Mouse (Mus musculus): ENCODE data around the gene Megf11. TPM values are rescaled to one million over a fixed set of nuclear protein-coding genes. Genes with fewer than 3 reads are reported as not detected.

Gene Megf11
- polyA plus RNA-seq, 1 experiment from 2014 or later = 0.97 TPM

DNA sequence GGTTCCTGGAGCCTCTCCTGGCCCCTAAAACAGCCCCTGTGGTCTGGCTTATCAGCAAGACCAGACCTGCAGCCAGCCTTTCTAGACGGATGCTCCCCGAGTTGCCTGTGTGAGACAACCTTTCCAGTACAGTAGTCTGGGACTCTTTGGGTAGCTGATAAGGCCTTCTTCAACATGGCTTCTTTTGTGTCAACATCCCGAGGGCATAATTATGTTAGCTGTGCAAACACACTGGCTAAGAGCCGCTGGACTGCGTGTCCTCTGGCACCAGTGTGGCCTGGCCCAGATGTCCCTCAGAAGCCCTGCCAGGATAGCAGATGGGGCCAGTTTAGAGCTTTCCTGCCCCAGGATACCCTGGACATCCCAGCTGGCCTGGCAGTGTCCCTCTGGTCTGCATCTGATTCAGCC, 205.2 kb downstream of the Megf11 start:
- ATAC-seq (ENCODE audit: insufficient number of reproducible peaks, insufficient read depth, low FRiP score, low TSS enrichment, low read depth) = no peak
- H3K27ac ChIP-seq = no peak overlapping the region
- WGBS = 57% methylated on average over 5 of the region's 5 CpGs

DNA sequence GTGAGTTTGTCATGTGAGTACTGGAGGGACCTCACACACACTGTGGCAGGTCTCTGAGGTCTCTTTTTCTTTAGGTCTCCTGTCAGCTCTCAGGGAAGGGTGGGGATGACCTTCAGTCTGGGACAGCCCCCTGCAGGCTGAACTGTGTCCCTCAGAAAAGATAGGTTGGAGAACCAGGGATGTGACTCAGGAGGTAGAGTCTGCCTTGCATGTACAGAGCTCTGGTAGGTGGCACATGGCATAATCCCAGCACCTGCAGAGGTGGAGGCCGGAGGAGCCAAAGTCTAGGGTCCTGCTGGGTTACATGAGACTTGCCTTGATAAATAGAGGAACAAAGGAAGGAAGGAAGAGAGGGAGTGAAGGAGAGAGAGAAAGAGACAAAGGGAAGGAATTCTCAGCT, 206.0 kb downstream of the Megf11 start:
- ATAC-seq (ENCODE audit: insufficient number of reproducible peaks, insufficient read depth, low FRiP score, low TSS enrichment, low read depth) = no peak
- Histone ChIP-seq H3K27me3 (peaks cover 12% of the 10 kb centered on the region; the same call in 1 of the 2 replicates), H3K9me3 (no peaks in the 10 kb centered on the region), H3K9ac (replicated peaks) (no peak overlapping the region), H3K4me3 (replicated peaks) (no peak overlapping the region), H3K36me3 (no peaks in the 10 kb centered on the region), H3K4me2 (no peak overlapping the region), H3K27ac (no peak overlapping the region), H3K4me1 (replicated peaks) (peaks cover 8% of the 10 kb centered on the region; the same call in 1 of the 2 replicates)
- 76% methylated on average over 1 of the region's 1 CpGs for WGBS

More for the DNA sequence above, 205.2 kb downstream of the Megf11 start:
- Histone ChIP-seq H3K4me3 (replicated peaks) (no peak overlapping the region), H3K4me1 (replicated peaks) (peaks cover 9% of the 10 kb centered on the region; the same call in 1 of the 2 replicates), H3K9me3 (no peaks in the 10 kb centered on the region), H3K36me3 (no peaks in the 10 kb centered on the region), H3K4me2 (no peak overlapping the region), H3K9ac (replicated peaks) (no peak overlapping the region), H3K27me3 (peaks cover 12% of the 10 kb centered on the region; the same call in 1 of the 2 replicates)

DNA sequence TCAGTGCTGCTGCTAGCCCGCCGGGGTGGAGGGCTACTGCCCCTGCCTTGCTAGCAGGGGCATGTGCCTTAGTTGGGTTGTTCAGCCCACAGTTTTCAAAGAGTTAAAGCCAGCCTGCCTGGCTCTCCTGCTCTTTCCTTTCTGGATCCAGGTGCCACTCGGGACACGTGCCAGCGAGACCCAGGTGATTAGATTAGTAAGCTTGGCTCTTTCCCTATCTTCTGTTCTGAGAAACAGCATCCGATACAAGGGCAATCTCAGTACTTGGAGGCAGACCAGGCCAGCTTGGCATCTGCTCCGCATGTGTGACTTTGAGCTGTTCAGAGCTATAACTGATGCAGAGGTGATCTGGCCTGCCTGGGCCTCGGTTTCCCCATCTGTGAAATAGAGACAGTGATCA, 209.0 kb downstream of the Megf11 start:
- Histone ChIP-seq H3K4me1 (replicated peaks) (peaks cover 6% of the 10 kb centered on the region; the same call in 1 of the 2 replicates), H3K27me3 (peaks cover 12% of the 10 kb centered on the region), H3K4me3 (replicated peaks) (no peak overlapping the region), H3K9me3 (no peaks in the 10 kb centered on the region), H3K4me2 (no peak overlapping the region), H3K9ac (replicated peaks) (no peak overlapping the region), H3K27ac (no peak overlapping the region), H3K36me3 (no peaks in the 10 kb centered on the region)
- no peak for ATAC-seq (ENCODE audit: insufficient number of reproducible peaks, insufficient read depth, low FRiP score, low TSS enrichment, low read depth)
- 61% methylated on average over 8 of the region's 8 CpGs for WGBS

DNA sequence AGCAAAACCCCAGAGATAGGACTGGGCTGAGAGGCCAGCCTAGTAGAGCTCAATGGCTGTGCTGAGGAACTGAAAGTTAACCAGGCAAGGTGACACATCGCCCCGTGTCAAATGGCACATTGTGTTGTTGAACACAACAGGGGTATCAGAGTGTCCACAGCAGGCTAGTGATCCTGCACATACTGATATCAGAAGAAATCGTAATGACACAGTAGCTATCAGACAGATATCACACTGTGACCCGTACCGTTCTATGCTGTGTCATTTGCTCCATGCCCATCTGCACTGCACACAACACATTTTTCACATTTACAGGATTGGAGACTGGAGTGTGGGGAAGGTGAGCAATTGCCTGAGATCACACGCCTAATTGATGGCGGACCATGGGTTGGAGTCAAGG, 213.0 kb downstream of the Megf11 start:
- Histone ChIP-seq H3K27me3 (peaks cover 12% of the 10 kb centered on the region), H3K9ac (replicated peaks) (no peak overlapping the region), H3K4me3 (replicated peaks) (no peak overlapping the region), H3K4me2 (no peak overlapping the region), H3K27ac (no peak overlapping the region), H3K36me3 (no peaks in the 10 kb centered on the region), H3K4me1 (replicated peaks) (peaks cover 2% of the 10 kb centered on the region; the same call in 1 of the 2 replicates), H3K9me3 (no peaks in the 10 kb centered on the region)
- 90% methylated on average over 7 of the region's 7 CpGs for WGBS
- ATAC-seq (ENCODE audit: insufficient number of reproducible peaks, insufficient read depth, low FRiP score, low TSS enrichment, low read depth) = no peak

DNA sequence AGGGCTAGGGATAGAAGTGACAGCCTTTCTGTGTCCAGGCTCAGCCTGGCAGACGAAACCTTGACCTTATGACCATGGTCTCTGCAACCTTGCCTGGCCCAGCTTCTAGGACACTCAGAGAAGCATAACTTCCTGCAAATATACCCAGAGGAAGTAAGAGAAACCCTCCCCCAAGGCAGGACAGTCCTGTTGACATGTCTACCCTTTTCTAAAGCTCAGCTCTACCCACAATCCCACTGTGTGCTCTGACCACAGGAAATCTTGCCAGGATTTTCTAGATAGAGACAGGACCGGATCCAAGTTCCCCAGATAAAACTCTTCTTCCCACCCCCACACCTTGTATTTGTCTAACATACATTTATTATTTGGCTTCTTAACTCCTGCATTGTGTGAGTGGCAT, 215.3 kb downstream of the Megf11 start:
- 72% methylated on average over 2 of the region's 2 CpGs for WGBS

DNA sequence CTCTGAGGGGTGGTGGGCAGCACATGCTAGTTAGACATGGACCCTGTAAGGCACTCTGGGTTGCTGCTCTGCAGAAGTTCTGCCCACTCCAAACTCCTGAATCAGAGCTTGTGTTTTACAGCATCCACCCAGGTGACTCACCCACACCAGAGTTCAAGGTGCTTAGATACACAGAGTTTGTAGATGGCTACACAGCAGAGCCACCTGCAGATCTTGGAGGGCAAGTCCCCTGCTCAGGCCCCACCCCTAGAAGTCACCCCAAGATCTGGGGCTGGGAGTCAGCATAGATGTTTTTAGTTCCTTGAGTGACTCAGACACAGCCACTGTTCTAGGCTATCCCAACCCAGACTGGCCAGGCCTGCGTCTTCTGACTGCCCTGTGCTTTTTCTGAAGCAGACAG, 217.5 kb downstream of the Megf11 start:
- no peak for ATAC-seq (ENCODE audit: insufficient number of reproducible peaks, insufficient read depth, low FRiP score, low TSS enrichment, low read depth)
- no peak overlapping the region for H3K9ac ChIP-seq (replicated peaks)
- peaks cover 16% of the 10 kb centered on the region for H3K4me1 ChIP-seq (replicated peaks)
- no peaks in the 10 kb centered on the region for H3K9me3 ChIP-seq
- no peak overlapping the region for H3K27ac ChIP-seq
- no peak overlapping the region for H3K4me2 ChIP-seq
- H3K36me3 ChIP-seq = no peaks in the 10 kb centered on the region
- WGBS = 92% methylated on average over 1 of the region's 1 CpGs
- H3K4me3 ChIP-seq (replicated peaks) = no peak overlapping the region
- no peaks in the 10 kb centered on the region; the same call in 1 of the 2 replicates for H3K27me3 ChIP-seq

More for the DNA sequence above, 215.3 kb downstream of the Megf11 start:
- no peaks in the 10 kb centered on the region for H3K9me3 ChIP-seq
- no peak overlapping the region for H3K4me3 ChIP-seq (replicated peaks)
- ATAC-seq (ENCODE audit: insufficient number of reproducible peaks, insufficient read depth, low FRiP score, low TSS enrichment, low read depth) = no peak
- peaks cover 7% of the 10 kb centered on the region for H3K4me1 ChIP-seq (replicated peaks)
- H3K9ac ChIP-seq (replicated peaks) = no peak overlapping the region
- no peak overlapping the region for H3K27ac ChIP-seq
- H3K36me3 ChIP-seq = no peaks in the 10 kb centered on the region
- no peaks in the 10 kb centered on the region; the same call in 1 of the 2 replicates for H3K27me3 ChIP-seq
- no peak overlapping the region for H3K4me2 ChIP-seq

DNA sequence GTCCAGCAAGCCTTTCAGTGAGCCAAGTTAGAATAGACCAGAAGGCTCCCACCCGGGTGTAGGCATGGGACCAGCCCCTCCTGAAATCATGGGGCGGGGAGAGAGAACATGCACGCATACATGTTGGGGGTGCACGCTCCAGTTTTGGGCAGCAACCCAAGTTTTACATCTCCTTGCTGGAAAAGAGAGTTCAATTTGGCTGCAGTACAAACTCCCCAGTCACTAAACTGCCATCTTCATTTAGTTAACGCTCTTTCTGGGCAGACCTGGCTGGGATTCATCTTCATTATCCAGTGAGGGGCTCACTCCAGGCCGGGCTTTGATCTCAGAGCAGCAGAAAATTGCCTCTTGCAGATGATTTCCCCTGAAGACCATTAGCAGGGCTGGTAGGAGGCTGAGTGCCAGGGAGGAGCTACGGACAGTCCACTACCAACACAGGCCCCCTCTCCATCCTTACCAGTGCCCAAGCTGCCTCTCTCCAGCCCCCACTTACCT, 218.8 kb downstream of the Megf11 start:
- Histone ChIP-seq H3K4me2 (no peak overlapping the region), H3K9ac (replicated peaks) (no peak overlapping the region), H3K9me3 (no peaks in the 10 kb centered on the region), H3K27me3 (no peaks in the 10 kb centered on the region), H3K4me1 (replicated peaks) (peaks cover 16% of the 10 kb centered on the region), H3K27ac (no peak overlapping the region), H3K4me3 (replicated peaks) (no peak overlapping the region), H3K36me3 (no peaks in the 10 kb centered on the region)
- WGBS = 42% methylated on average over 7 of the region's 7 CpGs
- ATAC-seq (ENCODE audit: insufficient number of reproducible peaks, insufficient read depth, low FRiP score, low TSS enrichment, low read depth) = no peak

DNA sequence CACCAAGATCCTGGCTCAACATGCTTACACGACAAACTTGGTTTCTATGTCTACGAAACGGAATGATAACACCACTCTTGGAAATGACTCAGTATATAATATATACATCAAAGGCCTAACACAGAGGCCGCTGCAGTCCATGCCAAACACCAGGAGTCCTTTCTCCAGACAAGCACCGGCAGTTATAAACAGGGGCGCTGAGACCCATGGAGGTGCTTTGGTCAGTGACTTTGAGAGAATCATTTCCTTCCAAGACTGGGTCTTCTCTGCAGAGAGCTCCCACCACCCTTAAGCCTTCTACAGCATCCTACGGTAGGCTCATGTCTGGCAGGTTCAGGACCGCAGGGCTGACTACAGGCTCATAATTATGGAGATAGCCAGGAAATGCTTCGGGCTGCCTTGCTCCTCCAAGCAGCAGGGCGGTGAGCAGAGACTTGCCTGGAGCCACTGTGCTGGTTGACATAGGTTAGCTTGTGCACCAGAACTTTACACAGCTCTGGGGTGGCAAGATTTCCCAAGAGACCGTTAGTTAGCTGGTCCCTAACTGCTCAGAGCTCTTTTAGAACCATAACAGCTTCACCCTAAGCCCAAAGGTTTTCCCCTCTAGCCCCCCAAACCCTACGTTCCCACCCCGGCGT, 219.8 kb downstream of the Megf11 start:
- Histone ChIP-seq H3K27ac (no peak overlapping the region), H3K36me3 (no peaks in the 10 kb centered on the region), H3K4me1 (replicated peaks) (peaks cover 19% of the 10 kb centered on the region), H3K27me3 (no peaks in the 10 kb centered on the region), H3K9ac (replicated peaks) (no peak overlapping the region), H3K4me2 (no peak overlapping the region), H3K9me3 (no peaks in the 10 kb centered on the region), H3K4me3 (replicated peaks) (no peak overlapping the region)
- ATAC-seq (ENCODE audit: insufficient number of reproducible peaks, insufficient read depth, low FRiP score, low TSS enrichment, low read depth) = no peak
- 76% methylated on average over 14 of the region's 14 CpGs for WGBS

DNA sequence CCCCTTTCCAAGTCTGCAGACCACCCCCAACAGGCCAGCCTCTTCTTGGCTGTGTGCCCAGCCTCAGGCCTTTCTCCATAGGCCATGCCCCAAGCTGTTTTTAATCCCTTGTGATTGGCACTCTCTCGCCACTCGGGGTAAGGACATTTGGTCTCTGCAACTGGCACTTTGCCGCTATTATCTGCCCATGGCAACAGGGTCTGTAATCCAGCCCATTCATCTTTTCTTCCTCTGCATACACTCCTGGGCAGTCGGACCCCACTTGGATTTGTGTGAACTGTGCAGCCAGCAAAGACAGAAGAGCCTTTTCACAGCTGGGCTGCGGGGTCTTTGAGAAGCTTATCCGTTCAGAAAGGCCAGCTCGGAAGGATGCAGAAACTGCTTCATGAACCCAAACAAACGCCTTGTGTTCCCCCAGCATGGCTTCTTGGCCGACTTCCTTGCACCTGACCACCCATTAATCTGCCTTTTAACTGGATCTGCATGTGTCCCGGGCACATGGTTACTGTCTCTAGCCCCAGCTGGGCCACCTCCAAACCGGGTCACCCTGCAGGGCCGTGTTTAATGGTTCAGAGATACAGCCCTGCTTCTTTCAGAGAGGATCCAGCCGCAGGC, 220.4 kb downstream of the Megf11 start:
- Histone ChIP-seq H3K4me3 (replicated peaks) (no peak overlapping the region), H3K9me3 (no peaks in the 10 kb centered on the region), H3K4me1 (replicated peaks) (peaks cover 19% of the 10 kb centered on the region), H3K27ac (no peak overlapping the region), H3K36me3 (no peaks in the 10 kb centered on the region), H3K9ac (replicated peaks) (no peak overlapping the region), H3K27me3 (no peaks in the 10 kb centered on the region), H3K4me2 (no peak overlapping the region)
- WGBS = 35% methylated on average over 13 of the region's 13 CpGs
- ATAC-seq (ENCODE audit: insufficient number of reproducible peaks, insufficient read depth, low FRiP score, low TSS enrichment, low read depth) = no peak

DNA sequence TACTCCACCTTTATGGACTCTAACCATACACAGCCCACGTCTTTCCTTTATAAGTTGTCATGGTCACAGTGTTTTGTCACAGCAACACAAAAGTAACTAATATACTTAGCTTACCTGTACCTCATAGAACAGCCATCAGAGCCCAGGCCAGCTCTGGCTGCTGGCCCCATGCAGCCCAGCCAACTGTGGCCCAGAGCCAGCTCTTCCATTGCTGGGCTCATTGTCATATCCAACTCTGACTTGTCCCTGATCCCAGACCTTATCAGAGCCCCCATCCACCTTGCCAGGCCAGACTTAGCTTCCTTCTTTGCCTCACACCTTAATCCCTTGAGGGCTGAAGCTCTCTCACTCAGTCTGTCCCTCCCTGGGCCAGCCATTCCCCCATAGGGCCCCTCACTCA, 221.6 kb downstream of the Megf11 start:
- WGBS = 82% methylated on average over 1 of the region's 1 CpGs
- Histone ChIP-seq H3K4me3 (replicated peaks) (no peak overlapping the region), H3K9me3 (no peaks in the 10 kb centered on the region), H3K27me3 (no peaks in the 10 kb centered on the region), H3K27ac (no peak overlapping the region), H3K9ac (replicated peaks) (no peak overlapping the region), H3K4me2 (no peak overlapping the region), H3K4me1 (replicated peaks) (peaks cover 19% of the 10 kb centered on the region), H3K36me3 (no peaks in the 10 kb centered on the region)
- no peak for ATAC-seq (ENCODE audit: insufficient number of reproducible peaks, insufficient read depth, low FRiP score, low TSS enrichment, low read depth)

DNA sequence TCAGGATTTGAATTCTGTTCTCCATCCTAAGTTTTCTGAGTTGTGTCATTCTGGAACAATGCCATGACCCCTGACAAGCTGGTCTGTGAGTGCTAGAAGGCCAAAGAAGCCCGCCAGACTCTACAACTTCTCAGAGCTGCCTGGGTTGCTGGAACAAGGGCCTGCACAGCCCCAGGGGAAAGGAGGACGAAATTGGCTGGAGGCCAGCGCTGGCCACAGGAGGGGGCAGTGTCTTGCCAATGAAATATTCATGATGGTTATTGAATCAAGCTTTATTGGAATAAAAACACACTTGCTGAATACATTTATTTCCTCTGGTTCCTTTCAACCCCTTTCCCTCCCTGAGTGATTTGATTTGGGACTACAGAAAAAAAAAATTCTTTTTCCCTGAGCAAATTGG, 224.1 kb downstream of the Megf11 start:
- H3K36me3 ChIP-seq = no peaks in the 10 kb centered on the region
- H3K9me3 ChIP-seq = no peaks in the 10 kb centered on the region
- H3K4me2 ChIP-seq = no peak overlapping the region
- no peak overlapping the region for H3K27ac ChIP-seq
- H3K27me3 ChIP-seq = no peaks in the 10 kb centered on the region
- 52% methylated on average over 3 of the region's 3 CpGs for WGBS
- no peak overlapping the region for H3K9ac ChIP-seq (replicated peaks)
- H3K4me3 ChIP-seq (replicated peaks) = no peak overlapping the region
- no peak for ATAC-seq (ENCODE audit: insufficient number of reproducible peaks, insufficient read depth, low FRiP score, low TSS enrichment, low read depth)
- H3K4me1 ChIP-seq (replicated peaks) = peaks cover 19% of the 10 kb centered on the region

Data from limb, embryonic 12.5 days (tissue).